Mouse (Mus musculus) small intestine, adult 2 months (tissue): ENCODE results near the gene Dbil5.

ENCODE experiments used
- CTCF ChIP-seq: fragments of 200-500 bp; IDR thresholded peaks from 2 replicates; pipeline ENCODE4 v1.5.1; 2012; ENCODE audit warnings: low read depth, mild to moderate bottlenecking, control low read depth, inconsistent platforms, low read length, moderate library complexity, mixed read lengths; ENCODE audit not compliant: insufficient replicate concordance, insufficient read length; ENCODE audit errors: extremely low read depth
- POLR2A ChIP-seq: fragments of 200-500 bp; IDR thresholded peaks from 2 replicates; pipeline ENCODE4 v1.6.1; 2012; ENCODE audit warnings: low read depth, mild to moderate bottlenecking, control low read depth, inconsistent platforms, low read length, moderate library complexity

DNA sequence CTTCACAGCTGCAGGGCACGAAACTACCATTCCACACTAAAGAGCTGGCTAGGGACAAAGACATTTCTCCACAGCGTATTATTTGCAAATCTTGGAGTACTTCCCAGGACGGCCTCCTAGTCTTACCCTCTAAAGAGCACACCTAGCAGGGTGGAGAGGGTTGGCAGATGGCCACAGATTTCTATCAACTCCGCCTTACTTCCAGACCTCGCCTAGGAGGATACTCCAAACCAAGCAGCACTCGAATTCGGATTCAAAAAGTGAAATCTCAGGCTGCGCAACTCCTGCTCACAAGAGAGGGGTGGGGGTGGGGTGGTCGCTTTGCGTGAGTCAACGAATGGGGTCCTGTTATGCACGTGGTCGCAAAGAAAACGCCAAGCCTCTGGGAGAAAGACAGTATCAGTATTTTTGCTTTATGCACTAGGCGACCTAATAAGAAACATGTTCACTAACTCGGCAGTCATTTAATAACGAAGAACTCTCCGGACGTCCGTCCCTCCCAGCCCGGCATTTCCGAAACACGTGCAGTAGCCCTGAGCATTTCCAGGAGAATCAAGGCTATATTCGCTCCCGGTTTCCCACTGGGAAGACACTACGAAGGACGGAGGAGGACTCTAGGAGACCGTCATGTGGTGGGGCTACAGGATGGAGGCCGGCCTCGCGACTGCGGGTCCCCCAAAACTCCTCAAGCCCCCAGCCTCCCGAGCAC lies 573 bp upstream of the Dbil5 start:
- TF ChIP-seq CTCF (no peak), POLR2A (no peak; the same call in 1 of the 2 replicates)
